In genomic region chr6:91852550-91852949, GRCm38 (mm10) we compare ENCODE assay signal across 9 mouse cellular contexts. TPM values are rescaled to one million over a fixed set of nuclear protein-coding genes. Genes with fewer than 3 reads are reported as not detected.
A peak's percentile ranks its signal among the peaks of the same experiment; 100 is the strongest.
DNase-seq lines count a peak whose midpoint lies in the region; ATAC-seq lines count a peak whose summit lies in the region.
"Had no signal": no experiment of that assay in that cellular context is flagged by ENCODE, and none has a peak within 500 bp of the region (broad histone marks: within the 10 kb centered on the region; RNA-seq: fewer than 3 reads in every experiment).

No protein-coding gene starts in this region.

- no peaks in the 10 kb centered on the region for H3K36me3 ChIP-seq in forebrain, embryonic 12.5 days (replicated peaks)
- H3K36me3 ChIP-seq: limb, embryonic 13.5 days had no signal

- DNase-seq in gastrocnemius, adult 18-20 months (ENCODE audit: low spot score): peak; percentile 43
- no peak for DNase-seq in gastrocnemius, postnatal 14 days
- peak; percentile 62 for DNase-seq in 416B (ENCODE audit: low read depth)
- peak; percentile 80 for DNase-seq in ZHBTc4 (ENCODE audit: low read depth, low spot score)
- peak; percentile 41 to 68 for DNase-seq in kidney, postnatal 36 days
- peak; percentile 52 for DNase-seq in neural tube, embryonic 10.5 days (ENCODE audit: extremely low spot score, low spot score)
- no peak for DNase-seq in spleen, postnatal 36 days (ENCODE audit: low spot score in 2 of 2)

- ATAC-seq in forebrain, embryonic 12.5 days (ENCODE audit: low FRiP score): peak; percentile 69; the same call in 1 of the 2 replicates

- no peaks in the 10 kb centered on the region; the same call in 1 of the 2 replicates for H3K27me3 ChIP-seq in forebrain, embryonic 12.5 days

- no peaks in the 10 kb centered on the region for H3K4me1 ChIP-seq in forebrain, embryonic 12.5 days
- H3K4me1 ChIP-seq: limb, embryonic 13.5 days had no signal

- H3K4me2 ChIP-seq in forebrain, embryonic 12.5 days: no peak overlapping the region
- H3K4me2 ChIP-seq: limb, embryonic 13.5 days had no signal

- no peak overlapping the region for H3K27ac ChIP-seq in forebrain, embryonic 12.5 days
- H3K27ac ChIP-seq: limb, embryonic 13.5 days had no signal

- no peak overlapping the region for H3K9ac ChIP-seq in forebrain, embryonic 12.5 days
- H3K9ac ChIP-seq: limb, embryonic 13.5 days had no signal

- 7% methylated on average over 2 of the region's 2 CpGs for WGBS in forebrain, embryonic 12.5 days

- no peaks in the 10 kb centered on the region for H3K9me3 ChIP-seq in forebrain, embryonic 12.5 days
- H3K9me3 ChIP-seq: limb, embryonic 13.5 days had no signal

- H3K4me3 ChIP-seq in forebrain, embryonic 12.5 days (replicated peaks): no peak overlapping the region
- H3K4me3 ChIP-seq: limb, embryonic 13.5 days had no signal

- intact Hi-C loops in gastrocnemius, postnatal 14 days (cut with DNase I; ENCODE audit: low total_unique reads): loop anchor here (2.0 kb wide), 1 partner anchor 76 kb away; no protein-coding TSS in a partner anchor

RNA-seq across cellular contexts. Expression of gene Ccdc174, which starts 25.3 kb away (rescaled TPM):
- 10 to 100 TPM in 1 of 2 experiments, 1 to 10 TPM in 1; 8.1 to 10.2 TPM for total RNA-seq in gastrocnemius, adult 18-20 months (2021)
- 1 to 10 TPM; 8.5 to 8.9 TPM for total RNA-seq in gastrocnemius, postnatal 14 days (2021)
- polyA plus RNA-seq in forebrain, embryonic 12.5 days (2016; fragmentation: Nextera tagmentation; extraction: Ambion mirVana): 53.5 and 61.1 TPM in 2 replicates

RNA-seq across cellular contexts. Expression of gene Grip2, which starts 25.5 kb away (rescaled TPM):
- total RNA-seq in gastrocnemius, adult 18-20 months (2021): 1 to 10 TPM; 2.6 to 3.0 TPM
- total RNA-seq in gastrocnemius, postnatal 14 days (2021): 1 to 10 TPM; 2.6 to 4.0 TPM
- polyA plus RNA-seq in forebrain, embryonic 12.5 days (2016; fragmentation: Nextera tagmentation; extraction: Ambion mirVana): 1.4 and 1.9 TPM in 2 replicates

RNA-seq across cellular contexts. Expression of gene 4930590J08Rik, which starts 50.1 kb away (rescaled TPM):
- total RNA-seq in gastrocnemius, adult 18-20 months (2021): 1 to 10 TPM; 2.0 to 2.1 TPM
- total RNA-seq in gastrocnemius, postnatal 14 days (2021): 1 to 10 TPM in 1 of 2 experiments, under 1 TPM in 1; 0.74 to 1.0 TPM
- 0.83 and 1.2 TPM in 2 replicates for polyA plus RNA-seq in forebrain, embryonic 12.5 days (2016; fragmentation: Nextera tagmentation; extraction: Ambion mirVana)

Comparison
In these comparisons a context has a peak if more than half of its experiments do, and no peak if none do; other contexts are left out.
1. DNase-seq: peak in gastrocnemius, adult 18-20 months (single experiment), 416B (single experiment), ZHBTc4 (single experiment), kidney, postnatal 36 days (2 of 2) and neural tube, embryonic 10.5 days (single experiment); none in gastrocnemius, postnatal 14 days (single experiment) and spleen, postnatal 36 days (0 of 2).